In genomic region chr7:34229691-34230111, GRCm38 (mm10) we compare ENCODE assay signal across 8 mouse cellular contexts. TPM values are rescaled to one million over a fixed set of nuclear protein-coding genes. Genes with fewer than 3 reads are reported as not detected.
DNase-seq lines count a peak whose midpoint lies in the region; ATAC-seq lines count a peak whose summit lies in the region.

No protein-coding gene starts in this region.

- ATAC-seq in intestine, embryonic 16.5 days, result peak; percentile 19
- peak; percentile 33 for ATAC-seq in midbrain, embryonic 12.5 days (ENCODE audit: low FRiP score, low read depth)
- peak; percentile 3; the same call in 1 of the 2 replicates for ATAC-seq in stomach, embryonic 15.5 days (ENCODE audit: insufficient read depth, low FRiP score, low read depth)

- H3K36me3 ChIP-seq in intestine, embryonic 16.5 days (ENCODE audit: control insufficient read depth, insufficient read depth, low read length), result 0 out of 2 replicates have a peak, but pooled peaks cover 4% of the 10 kb centered on the region
- H3K36me3 ChIP-seq in midbrain, embryonic 12.5 days, result peaks cover 30% of the 10 kb centered on the region
- H3K36me3 ChIP-seq in stomach, embryonic 15.5 days, result peaks cover 30% of the 10 kb centered on the region; the same call in 1 of the 2 replicates

- H3K4me3 ChIP-seq in intestine, embryonic 16.5 days (ENCODE audit: low read length), result peak overlapping the region; percentile 80
- peak overlapping the region; percentile 73 for H3K4me3 ChIP-seq in midbrain, embryonic 12.5 days
- H3K4me3 ChIP-seq in stomach, embryonic 15.5 days (replicated peaks), result peak overlapping the region; percentile 81

- H3K4me1 ChIP-seq in intestine, embryonic 16.5 days (ENCODE audit: control insufficient read depth, insufficient read depth, low read length), result peaks cover 39% of the 10 kb centered on the region
- H3K4me1 ChIP-seq in midbrain, embryonic 12.5 days, result peaks cover 32% of the 10 kb centered on the region
- H3K4me1 ChIP-seq in stomach, embryonic 15.5 days, result peaks cover 33% of the 10 kb centered on the region

- peak overlapping the region; percentile 91 for H3K27ac ChIP-seq in intestine, embryonic 16.5 days (ENCODE audit: low read length)
- peak overlapping the region; percentile 81 for H3K27ac ChIP-seq in midbrain, embryonic 12.5 days (replicated peaks)
- H3K27ac ChIP-seq in stomach, embryonic 15.5 days, result peak overlapping the region; percentile 91

- no peaks in the 10 kb centered on the region for H3K27me3 ChIP-seq in intestine, embryonic 16.5 days (replicated peaks; ENCODE audit: control insufficient read depth, insufficient read depth, low read length)
- H3K27me3 ChIP-seq in midbrain, embryonic 12.5 days, result no peaks in the 10 kb centered on the region; the same call in 1 of the 2 replicates
- no peaks in the 10 kb centered on the region for H3K27me3 ChIP-seq in stomach, embryonic 15.5 days (replicated peaks)

- intact Hi-C loops in left cerebral cortex, postnatal 4 days (cut with DNase I), result no loop called here

- H3K9me3 ChIP-seq in intestine, embryonic 16.5 days (ENCODE audit: control insufficient read depth, low read length), result no peaks in the 10 kb centered on the region
- H3K9me3 ChIP-seq in midbrain, embryonic 12.5 days, result no peaks in the 10 kb centered on the region
- H3K9me3 ChIP-seq in stomach, embryonic 15.5 days, result no peaks in the 10 kb centered on the region

- DNase-seq in thymus, adult 18-20 months, result peak; percentile 38 to 44
- no peak for DNase-seq in thymus, postnatal 14 days
- DNase-seq in embryo, embryonic 10.5 days (ENCODE audit: low spot score), result peak; percentile 73
- DNase-seq in gastrocnemius, postnatal 4 days (ENCODE audit: low spot score in 2 of 2), result peak; percentile 29 to 59
- peak; percentile 58 for DNase-seq in left cerebral cortex, postnatal 4 days

- H3K4me2 ChIP-seq in intestine, embryonic 16.5 days (ENCODE audit: low read depth, low read length), result peak overlapping the region; percentile 87
- H3K4me2 ChIP-seq in midbrain, embryonic 12.5 days (replicated peaks), result peak overlapping the region; percentile 80
- H3K4me2 ChIP-seq in stomach, embryonic 15.5 days, result peak overlapping the region; percentile 80

- 0% methylated on average over 19 of the region's 19 CpGs for WGBS in intestine, embryonic 16.5 days
- under 1% methylated on average over 19 of the region's 19 CpGs for WGBS in midbrain, embryonic 12.5 days
- 0% methylated on average over 19 of the region's 19 CpGs for WGBS in stomach, embryonic 15.5 days

- peak overlapping the region; percentile 86 for H3K9ac ChIP-seq in intestine, embryonic 16.5 days (ENCODE audit: low read depth, low read length)
- peak overlapping the region; percentile 78 for H3K9ac ChIP-seq in midbrain, embryonic 12.5 days (replicated peaks)
- H3K9ac ChIP-seq in stomach, embryonic 15.5 days, result peak overlapping the region; percentile 74

RNA-seq across cellular contexts. Expression of gene Gpi1, which starts 0.4 kb away (rescaled TPM):
- total RNA-seq in gastrocnemius, postnatal 4 days (2021), result 100 to 1,000 TPM; 799 to 899 TPM
- polyA plus RNA-seq in intestine, embryonic 16.5 days (2015; fragmentation: Nextera tagmentation; extraction: Ambion mirVana), result 448 and 487 TPM in 2 replicates
- 100 to 1,000 TPM; 317 to 394 TPM for total RNA-seq in left cerebral cortex, postnatal 4 days (2021)
- 212 and 218 TPM in 2 replicates for polyA plus RNA-seq in midbrain, embryonic 12.5 days (2016; fragmentation: Nextera tagmentation; extraction: Ambion mirVana)
- polyA plus RNA-seq in stomach, embryonic 15.5 days (2015; fragmentation: Nextera tagmentation; extraction: Ambion mirVana), result 288 and 338 TPM in 2 replicates

RNA-seq across cellular contexts. Expression of gene Gm6096, which starts 21.1 kb away (rescaled TPM):
- not detected for total RNA-seq in gastrocnemius, postnatal 4 days (2021)
- not detected in 2 replicates for polyA plus RNA-seq in intestine, embryonic 16.5 days (2015; fragmentation: Nextera tagmentation; extraction: Ambion mirVana)
- not detected for total RNA-seq in left cerebral cortex, postnatal 4 days (2021)
- polyA plus RNA-seq in midbrain, embryonic 12.5 days (2016; fragmentation: Nextera tagmentation; extraction: Ambion mirVana), result 0.76 and 1.1 TPM in 2 replicates
- polyA plus RNA-seq in stomach, embryonic 15.5 days (2015; fragmentation: Nextera tagmentation; extraction: Ambion mirVana), result not detected in 2 replicates

RNA-seq across cellular contexts. Expression of gene Pdcd2l, which starts 33.2 kb away (rescaled TPM):
- total RNA-seq in gastrocnemius, postnatal 4 days (2021), result 10 to 100 TPM; 22.6 to 23.8 TPM
- 50.6 and 63.3 TPM in 2 replicates for polyA plus RNA-seq in intestine, embryonic 16.5 days (2015; fragmentation: Nextera tagmentation; extraction: Ambion mirVana)
- 10 to 100 TPM; 30.4 to 30.6 TPM for total RNA-seq in left cerebral cortex, postnatal 4 days (2021)
- 64.9 and 74.9 TPM in 2 replicates for polyA plus RNA-seq in midbrain, embryonic 12.5 days (2016; fragmentation: Nextera tagmentation; extraction: Ambion mirVana)
- polyA plus RNA-seq in stomach, embryonic 15.5 days (2015; fragmentation: Nextera tagmentation; extraction: Ambion mirVana), result 54.4 and 65.0 TPM in 2 replicates
